Mouse (Mus musculus) adrenal gland, postnatal 4 days (tissue): ENCODE results near the gene Dnajc6. TPM values are rescaled to one million over a fixed set of nuclear protein-coding genes. Genes with fewer than 3 reads are reported as not detected.
A peak's percentile ranks its signal among the peaks of the same experiment; 100 is the strongest.

Experiments used
- DNase-seq, 2 experiments: peaks; one replicate each; pipeline ENCODE4 v3.0.0; 2021 to 2022; ENCODE audit warnings: low spot score in 2 of 2, mixed read lengths in 2 of 2
- total RNA-seq, 2 experiments: library from RNA; stranded (reverse); gene quantifications; 2 replicates each; pipeline ENCODE4 v1.2.3; 2021

The Dnajc6 gene
- total RNA-seq, 2 experiments from 2014 or later: 8.6 to 11.7 TPM

DNA sequence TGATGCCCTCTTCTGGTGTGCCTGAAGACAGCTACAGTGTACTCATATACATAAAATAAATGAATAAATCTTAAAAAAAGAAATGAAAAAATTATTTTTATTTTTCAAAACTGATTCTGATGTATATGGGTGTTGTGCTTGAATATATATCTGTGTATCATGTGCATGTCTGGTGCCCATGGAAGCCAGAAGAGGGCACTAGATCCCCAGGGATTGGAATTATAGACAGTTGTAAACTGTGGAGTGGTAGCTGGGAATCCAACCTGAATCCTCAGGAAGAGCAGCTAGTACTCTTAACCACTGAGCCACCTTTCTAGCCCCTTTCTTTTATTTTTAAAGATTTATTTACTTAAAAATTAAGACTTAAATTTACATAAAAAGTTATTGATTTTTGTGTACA, 9.9 kb downstream of the Dnajc6 start:
- DNase-seq: no peak

DNA sequence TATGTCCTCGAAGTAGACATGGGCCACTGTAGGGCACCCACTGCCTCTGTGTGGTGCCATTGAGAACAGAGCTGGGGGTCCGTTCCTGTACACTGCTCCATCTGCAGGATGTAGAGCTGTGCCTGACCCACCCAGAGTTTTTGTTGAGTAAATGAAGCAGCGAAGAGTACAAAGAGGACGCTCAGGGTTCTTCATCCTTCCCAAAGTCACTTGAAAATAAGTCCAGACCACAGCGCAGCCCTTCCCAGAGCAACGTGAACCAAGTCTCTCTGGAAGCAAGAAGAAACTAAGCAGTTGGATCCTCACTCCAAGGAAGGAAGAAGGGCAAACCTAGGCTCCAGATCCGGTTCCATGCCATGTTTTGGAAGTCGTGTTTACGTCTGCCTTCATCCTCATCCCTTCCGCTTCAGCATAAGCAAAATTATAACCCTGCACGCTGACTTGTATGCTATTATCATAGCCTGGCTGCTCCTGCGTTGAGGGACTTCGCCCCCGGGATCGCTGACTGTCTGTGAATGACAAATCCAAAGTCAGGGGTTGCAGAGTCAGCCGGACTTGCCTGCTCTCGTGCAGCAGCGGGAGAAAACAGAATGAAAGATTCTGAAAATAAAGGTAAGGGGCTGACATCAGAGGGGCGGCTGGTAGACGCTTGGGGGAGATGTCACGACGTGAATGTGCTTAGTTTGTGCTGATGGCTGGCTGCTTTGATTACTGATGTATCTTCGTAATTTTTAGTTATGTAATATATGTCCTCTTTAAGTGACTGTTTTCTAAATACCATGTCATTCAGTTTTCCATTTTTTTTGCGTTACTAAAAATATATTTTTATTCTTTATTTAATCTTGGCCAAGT, 11.3 kb downstream of the Dnajc6 start:
- DNase-seq: no peak

DNA sequence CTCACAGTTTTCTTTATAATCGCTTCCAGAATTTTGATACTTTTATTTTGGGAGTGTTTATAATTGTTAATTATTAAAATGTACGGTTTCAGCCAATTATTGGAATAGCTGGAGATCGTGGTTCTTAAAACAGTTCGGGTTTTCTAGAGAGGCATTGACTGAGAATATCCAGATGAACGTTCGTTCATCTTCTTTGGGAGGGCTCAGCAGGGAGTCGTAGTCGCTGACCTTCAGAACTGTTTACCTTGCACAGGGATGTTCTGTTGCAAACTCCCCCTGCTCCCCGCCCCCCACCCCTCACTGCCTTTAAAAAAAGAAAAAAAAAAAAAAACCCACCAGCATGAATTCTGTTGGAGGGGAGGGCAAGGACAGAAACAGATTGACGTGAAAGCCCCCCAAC, 12.0 kb downstream of the Dnajc6 start:
- no peak for DNase-seq

GRCm38 (mm10) chr4:101508851-101509577, 12.6 kb downstream of the Dnajc6 start:
- DNase-seq: no peak

DNA sequence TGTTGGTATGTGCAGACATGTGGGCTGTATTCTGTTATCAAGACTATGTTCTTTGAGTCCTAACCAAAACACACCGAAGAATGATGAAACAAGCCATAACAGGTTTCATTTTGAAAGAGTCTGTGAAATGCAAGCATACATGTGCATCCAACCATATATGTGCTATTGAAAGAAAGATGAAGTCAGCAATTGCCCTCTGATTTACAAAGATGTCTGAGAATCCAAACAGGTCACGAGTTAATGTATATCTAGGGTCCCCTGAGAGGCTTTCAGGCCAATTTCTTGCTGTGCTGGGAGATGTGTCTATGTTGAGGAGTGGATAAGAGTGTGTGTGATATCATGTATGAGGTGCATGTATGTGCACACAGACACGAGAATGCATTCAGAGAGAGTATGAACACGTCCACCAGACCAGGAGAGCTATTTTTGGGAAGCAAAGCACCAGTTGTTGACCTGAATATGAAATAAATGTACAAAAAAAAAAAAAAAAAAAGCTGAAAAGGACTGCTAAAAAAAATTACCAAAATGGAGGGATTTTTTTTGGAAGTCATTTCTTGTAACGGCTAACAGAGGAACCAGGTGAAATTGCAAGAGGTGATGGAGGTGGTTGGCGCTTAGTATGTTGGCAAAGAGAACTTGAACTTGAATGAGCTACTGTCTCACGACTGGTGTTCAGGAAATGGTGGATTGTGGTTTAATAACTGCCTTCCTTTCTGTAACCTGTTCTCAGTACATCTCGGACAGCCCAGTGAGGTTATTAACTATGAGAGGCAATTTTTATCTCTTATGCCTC, 13.9 kb downstream of the Dnajc6 start:
- DNase-seq: no peak

GRCm38 (mm10) chr4:101510904-101511210, 14.4 kb downstream of the Dnajc6 start:
- no peak for DNase-seq

DNA sequence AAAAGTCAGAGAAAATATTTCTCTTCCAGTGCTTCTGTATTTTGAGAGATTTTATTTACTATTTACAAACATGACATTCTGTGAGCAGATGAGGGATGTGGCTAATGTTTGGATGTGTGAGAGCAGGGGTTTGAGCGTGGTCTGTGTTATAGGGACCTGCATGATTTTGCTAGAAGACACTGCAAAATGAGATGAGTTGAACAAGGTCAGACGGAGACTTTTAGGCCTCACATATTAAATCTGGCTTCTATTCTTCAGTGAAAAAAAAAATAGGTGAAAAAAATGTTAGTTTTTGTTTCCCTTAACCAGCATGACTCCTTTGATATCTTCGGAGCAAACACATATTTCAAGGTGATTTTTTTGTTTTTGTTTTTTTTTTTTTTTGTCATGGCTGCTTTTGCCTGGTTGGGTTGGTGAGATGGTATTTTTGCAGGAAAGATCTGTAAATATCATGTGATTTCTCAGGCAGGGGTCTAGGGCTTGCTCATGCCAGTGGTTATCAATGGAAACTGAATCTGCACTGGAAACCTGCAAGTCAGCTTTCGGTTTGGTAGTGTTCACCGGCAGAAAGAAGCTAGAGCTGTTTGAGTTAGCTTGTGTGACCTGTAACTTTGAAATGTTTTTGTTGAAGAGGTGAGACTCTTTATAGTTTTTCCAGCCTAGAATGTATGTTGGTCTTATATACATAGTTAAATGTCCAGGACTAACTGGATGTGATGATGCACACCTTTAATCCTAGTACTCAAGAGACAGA, 15.5 kb downstream of the Dnajc6 start:
- no peak for DNase-seq

DNA sequence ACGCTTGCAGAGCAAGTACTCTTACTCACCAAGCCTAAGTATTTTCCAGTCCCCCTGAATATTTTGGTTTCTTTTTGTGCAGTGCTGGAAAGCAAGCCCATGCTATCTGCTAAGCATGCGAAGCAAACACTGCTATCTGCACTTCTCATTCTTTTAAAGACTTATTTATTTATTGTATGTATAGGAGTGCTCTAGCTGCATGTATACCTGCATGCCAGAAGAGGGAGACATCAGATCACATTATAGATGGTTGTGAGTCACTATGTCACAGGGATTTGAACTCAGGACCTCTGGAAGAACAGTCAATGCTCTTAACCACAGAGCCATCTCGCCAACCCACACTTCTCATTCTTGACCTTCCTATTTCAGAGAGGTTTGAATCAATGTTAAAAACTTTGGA, 16.8 kb downstream of the Dnajc6 start:
- DNase-seq: no peak

DNA sequence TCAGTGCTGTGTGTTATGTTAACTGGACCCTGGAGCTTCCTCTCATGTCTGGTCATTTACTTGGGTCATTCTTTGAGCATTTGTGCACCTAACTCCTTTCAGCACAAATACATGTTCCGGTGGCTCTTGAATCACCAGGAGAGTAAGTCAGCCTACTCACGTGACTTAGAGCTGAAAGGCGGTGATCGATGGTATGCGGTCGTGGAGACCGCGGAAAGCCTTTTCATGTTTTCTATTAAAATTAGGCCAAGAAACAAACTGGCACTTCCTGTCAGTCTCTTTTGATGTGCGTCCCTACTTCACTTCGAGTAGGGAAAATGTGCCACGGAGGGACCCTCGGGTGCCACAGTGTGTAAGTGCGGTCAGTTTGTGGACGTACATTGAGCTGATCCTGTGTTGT, 19.4 kb downstream of the Dnajc6 start:
- no peak for DNase-seq

GRCm38 (mm10) chr4:101516434-101517168, 20.2 kb downstream of the Dnajc6 start:
- DNase-seq: no peak

DNA sequence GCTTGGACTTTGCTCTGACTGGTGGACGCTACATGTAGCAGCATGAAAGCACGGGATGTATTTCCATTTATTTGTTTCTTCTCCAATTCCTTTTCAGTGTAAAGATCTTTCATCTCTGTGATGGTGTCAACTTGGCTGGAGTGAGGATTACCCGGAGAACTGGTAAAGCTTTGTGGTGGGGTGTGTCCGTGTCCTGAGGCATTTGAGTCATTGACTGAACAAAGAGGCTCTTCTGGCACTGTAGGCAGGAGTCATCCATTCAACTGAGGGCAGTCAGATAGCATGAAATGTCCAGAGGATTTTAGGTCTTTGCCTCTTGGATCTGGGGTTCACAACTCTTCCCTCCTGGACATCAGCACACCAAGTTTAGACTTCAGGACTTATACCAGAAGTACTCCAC, 35.5 kb downstream of the Dnajc6 start:
- no peak for DNase-seq

GRCm38 (mm10) chr4:101540516-101540915, 44.1 kb downstream of the Dnajc6 start:
- no peak for DNase-seq

DNA sequence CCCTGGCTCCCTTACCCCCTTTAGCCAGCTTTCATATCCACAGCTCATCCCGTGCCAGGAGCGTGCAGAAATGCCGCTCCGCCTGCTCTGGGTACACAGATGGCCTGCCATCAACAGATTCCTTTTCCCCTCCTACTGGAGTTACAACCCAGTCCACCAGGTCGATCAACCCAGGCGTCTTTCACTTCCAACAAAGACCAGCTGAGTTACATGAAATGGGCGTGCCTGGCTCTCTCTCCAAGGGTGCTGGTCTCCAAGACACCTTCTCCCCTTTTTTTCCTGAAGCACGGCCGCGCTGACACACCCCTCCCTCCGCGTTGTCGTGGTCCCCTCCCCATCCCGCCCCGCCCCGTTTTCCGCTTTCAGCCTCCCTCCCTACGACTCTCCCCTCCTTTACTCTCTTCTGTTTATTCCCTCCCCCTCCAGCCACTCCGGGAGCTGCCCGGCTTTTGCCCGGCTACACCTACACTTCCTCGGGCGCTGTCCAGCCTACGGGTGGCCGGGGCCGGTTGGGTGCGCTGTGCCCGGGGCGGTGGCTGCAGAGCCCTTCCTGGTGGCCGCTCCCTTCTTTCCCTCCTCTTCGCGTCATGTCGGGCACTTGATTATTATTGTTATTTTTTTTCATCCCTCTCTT, 53.6 kb downstream of the Dnajc6 start:
- DNase-seq: peak in 1 of 2 experiments; percentile 16

DNA sequence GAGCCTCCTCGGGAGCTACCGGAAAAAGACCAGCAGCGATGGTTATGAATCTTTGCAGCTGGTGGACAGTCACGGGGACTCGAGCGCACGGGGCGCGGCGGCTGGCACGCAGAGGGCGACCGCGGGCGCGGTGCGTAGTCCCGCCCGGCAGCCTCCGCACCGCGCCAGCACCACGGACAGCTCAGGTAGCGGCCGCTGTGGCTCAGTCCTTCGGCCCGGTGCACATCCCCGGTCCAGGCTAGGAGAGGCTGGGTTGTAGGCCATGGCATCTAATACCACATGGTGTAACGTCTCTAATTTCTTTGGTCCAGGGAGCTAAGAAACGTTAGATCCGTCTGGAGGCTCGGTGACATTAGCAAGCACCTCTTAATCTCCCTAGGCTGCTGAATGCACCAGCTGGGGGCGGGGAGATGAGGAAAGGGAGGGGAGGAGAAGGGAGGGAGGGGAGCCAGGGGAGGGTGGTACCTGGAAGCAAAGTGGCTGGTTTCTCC, 54.3 kb downstream of the Dnajc6 start:
- DNase-seq: peak; percentile 6 to 28

GRCm38 (mm10) chr4:101551425-101551824, 55.0 kb downstream of the Dnajc6 start:
- no peak for DNase-seq

GRCm38 (mm10) chr4:101552372-101552771, 55.9 kb downstream of the Dnajc6 start:
- DNase-seq: no peak

DNA sequence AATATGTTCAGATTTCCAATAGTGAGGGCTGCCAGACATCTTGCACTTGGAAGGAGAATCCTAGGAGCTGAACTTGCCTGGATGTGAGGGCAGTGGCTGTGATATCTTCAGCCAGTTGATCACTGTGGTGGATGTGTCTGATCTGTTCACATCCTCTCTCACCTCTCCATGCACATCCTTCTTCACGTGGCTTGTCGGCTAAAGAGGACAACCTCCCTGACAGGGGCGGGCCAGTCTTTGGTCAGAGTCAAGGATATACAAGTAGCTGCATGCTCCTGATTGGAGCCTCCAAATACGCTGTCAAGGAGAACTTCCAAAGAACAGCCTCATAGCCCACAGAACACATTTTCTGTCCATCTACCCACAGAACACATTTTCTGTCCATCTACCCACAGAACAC, 58.6 kb downstream of the Dnajc6 start:
- no peak for DNase-seq

DNA sequence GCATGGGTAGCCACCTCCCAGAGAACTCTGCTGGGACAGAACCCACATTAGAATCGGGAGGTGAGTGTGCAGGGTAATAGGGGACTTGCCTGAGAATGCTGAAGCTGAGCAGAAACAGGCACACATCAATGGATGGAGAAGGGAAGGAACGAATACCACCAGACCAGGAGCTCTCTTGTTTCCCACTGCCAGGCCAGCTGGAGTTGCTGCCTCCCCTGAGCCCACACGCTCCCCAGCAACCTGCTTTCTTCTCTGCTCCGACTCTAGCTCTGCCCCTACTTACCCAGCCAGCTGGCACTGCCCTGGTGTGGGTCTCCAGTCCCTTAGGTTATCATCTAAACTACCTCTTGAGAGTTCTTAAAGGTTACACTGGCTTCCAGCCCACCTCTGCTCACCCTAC, 63.7 kb downstream of the Dnajc6 start:
- no peak for DNase-seq

DNA sequence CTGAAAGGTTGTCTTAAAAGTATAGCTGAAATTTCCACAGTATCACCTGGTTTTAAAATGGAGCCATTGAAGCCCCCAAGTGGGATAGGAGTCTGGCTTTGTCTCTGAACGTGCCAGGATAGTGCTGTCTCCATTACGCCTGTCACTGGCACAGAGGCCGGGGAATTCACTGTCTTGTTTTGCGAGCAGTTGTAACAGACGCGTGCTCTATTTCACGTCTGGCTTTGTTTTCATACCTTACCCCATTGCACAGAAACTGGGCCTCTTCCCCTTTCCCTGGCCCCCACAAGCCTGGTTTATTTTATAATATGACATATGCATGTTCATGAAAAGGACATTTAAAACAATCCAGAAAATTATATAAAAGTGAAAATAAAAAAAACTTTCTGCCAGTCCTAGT, 66.4 kb downstream of the Dnajc6 start:
- DNase-seq: no peak

DNA sequence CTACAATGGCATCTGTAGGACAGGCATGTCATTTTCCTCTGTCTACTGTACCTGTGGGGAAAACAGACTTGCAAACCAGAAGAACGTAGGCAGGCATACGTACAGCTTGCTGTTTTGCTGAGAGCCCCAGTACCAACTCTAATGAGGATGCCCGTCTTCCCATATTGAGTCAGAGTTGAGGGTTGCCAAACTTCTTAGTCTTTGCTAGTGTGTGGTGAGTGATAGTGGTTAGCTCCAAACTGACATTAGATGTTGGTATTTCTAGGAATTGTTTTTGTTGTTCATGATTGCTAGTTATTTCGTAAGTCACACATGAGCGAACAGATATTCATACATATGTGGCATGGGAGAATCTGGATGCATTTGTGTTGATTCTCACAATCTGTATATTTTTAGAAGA, 67.2 kb downstream of the Dnajc6 start:
- no peak for DNase-seq
